Mouse (Mus musculus) embryonic fibroblast, embryonic 13.5 days (primary cell): ENCODE data around the gene Baz2b.

Source experiments
- CTCF ChIP-seq: IDR thresholded peaks from 2 replicates; pipeline ENCODE4 v1.5.1; 2011; ENCODE audit warnings: mild to moderate bottlenecking, control low read depth, low read length, moderate library complexity, borderline replicate concordance; ENCODE audit not compliant: insufficient read depth
- POLR2A ChIP-seq: IDR thresholded peaks from 2 replicates; pipeline ENCODE4 v1.6.1; 2011; ENCODE audit warnings: low read depth, mild to moderate bottlenecking, control low read depth, low read length, moderate library complexity

- TF ChIP-seq CTCF (no peak), POLR2A (no peak)
Measured at GRCm38 (mm10) chr2:59854363-59854762, 355.3 kb downstream of the Baz2b start.
